Mouse (Mus musculus) kidney, postnatal 10 days (tissue): ENCODE results near the gene Ubr3.
"Not testable (repeated sequence)": the region's sequence is repeated elsewhere in the genome, so short reads cannot be mapped to it uniquely, and the experiment has no call there.

ENCODE experiments used
- DNase-seq: peaks from one replicate; pipeline ENCODE4 v3.0.0; 2021; ENCODE audit warnings: mixed read lengths

Ubr3 gene

DNA sequence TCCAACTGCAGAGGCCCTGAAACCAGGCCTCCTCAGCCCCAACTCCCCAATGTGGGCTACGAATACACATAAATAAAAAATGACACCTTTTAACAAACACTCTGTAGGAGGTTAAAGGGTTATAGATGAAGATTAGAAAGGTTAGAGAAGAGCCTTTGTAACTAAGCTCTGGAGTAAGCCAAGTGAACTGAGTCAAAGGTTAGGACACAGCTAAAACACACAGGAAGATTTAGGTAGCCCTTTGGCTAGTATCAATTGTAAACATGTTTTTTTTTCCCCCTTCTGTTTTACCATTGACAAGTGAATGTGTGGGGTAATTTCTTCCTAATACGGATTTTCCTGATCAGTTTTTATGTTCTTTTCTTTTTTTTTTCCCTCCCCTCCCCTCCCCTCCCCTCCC is 15.8 kb downstream of the Ubr3 start:
- no peak for DNase-seq

DNA sequence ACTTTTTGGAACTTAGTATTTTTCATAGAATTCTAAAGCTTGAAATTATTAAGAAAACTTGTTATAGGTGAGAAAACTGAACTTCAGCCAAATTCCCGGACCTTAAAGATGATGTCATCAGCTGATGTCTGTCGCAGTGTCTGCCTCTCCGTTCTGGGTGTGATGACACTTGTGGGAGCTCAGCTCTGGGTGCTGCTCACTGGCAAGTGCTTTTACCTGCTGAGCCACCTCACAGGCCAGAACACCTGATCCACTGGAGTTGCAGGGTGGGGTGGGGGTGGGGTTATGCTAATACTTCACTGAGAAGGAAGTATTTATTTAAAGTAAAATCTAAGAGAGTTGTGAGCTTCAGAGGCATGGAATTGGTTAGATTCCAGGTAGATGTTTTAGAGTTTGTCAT is 20.3 kb downstream of the Ubr3 start:
- DNase-seq: no peak

DNA sequence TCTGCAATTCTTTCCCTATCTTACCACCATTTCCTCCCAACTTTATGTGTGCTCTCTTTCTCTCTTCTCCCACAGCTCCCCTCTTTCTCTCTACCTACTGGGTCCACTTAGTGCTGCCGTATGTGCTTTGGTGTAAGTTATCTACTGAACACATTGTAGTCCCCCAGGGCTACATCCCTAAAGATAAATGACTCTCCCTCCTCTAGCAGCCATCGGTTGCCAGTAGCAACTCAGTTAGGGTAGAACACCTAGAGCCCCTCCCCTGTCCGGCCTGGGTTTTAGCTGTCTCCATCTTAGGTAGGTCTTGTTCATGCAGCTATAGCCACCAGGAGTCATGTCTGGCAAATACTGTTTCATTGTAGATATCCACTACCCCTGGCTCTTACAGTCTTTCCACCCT is 27.9 kb downstream of the Ubr3 start:
- DNase-seq: no peak

DNA sequence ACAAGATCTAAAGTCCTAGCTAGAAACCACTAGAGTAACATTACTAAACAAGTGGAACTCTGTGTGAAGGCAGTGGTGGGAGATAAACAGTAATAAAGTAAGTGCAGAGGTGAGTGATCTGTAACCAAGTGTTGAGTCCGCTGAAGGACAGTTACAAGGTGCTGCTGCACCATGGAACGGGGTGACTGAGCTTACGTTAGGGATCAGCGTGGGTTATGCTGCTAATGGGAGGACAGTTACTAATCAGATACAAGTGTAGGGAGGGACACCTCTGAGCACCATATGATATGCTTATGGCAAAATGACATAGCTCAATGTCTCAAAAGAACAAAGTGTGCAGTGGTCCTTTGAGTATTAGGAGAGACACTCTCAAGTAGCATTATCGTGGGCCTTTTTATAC is 39.3 kb downstream of the Ubr3 start:
- DNase-seq: no peak

DNA sequence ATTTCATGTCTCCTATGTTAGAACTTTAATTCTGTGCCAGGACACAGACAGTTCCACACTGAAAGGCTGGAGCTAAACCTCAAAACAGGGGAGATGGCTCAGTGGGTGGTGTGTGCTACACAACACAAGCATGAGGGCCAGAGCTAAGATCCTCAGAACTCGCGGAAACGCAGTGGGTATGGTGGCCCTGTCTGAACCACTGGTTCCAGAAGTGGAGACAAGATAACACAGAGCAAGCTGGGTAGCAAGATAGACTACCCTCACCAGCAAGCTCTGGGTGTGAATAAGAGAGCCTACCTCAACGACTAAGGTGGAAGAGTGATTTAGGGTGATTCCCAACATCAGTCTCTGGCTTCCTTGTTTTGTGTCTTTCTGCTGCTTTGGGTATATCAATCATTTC is 42.2 kb downstream of the Ubr3 start:
- no peak for DNase-seq

DNA sequence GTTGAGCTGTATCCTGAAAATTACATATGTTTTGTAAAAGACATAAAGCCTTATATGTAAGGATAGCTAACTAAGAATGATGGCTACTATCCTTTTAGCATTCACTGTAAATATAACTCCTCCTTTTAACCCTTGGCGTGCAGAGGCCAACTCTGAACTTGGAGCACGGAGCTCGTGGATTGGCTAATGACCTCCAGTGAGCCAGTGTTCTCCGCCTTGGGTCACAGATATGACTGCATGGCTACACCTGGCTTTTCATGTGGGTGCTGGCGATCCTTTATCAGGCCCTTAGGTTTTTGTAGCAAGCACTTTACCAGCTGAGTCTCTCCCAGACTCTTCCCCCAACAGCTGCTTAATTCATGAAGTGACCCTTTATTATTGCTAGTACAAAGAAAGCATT is 42.6 kb downstream of the Ubr3 start:
- DNase-seq: no peak

DNA sequence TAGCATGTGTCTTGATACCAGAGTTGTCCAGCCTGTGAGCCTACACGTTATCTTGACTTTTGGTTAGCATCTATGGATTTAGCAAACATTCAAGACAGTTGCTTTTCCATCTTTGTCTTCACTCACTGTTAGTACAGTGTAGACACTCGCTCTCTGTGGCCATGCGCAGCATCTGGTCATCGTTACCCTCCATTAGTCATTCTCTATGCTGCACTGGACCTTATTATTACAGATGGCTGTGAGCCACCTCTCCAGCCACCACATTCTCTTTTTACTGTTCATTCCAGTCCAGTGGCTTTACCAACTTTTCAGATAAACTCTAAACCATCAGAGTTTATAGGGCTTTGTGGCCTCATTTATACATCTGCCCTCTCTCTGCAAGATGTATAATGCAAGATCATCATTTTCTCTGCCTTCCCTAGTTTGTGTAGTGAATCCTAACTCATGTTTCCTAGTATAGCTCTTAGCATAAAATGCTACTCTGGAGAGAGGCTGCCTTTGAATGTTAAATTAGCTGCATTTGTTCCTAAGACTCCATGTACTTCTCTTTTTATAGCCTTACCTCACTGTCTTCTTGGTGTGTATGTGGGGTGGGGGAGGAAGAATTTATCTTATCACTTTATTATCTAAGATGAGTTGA is 44.5 kb downstream of the Ubr3 start:
- DNase-seq: no peak

DNA sequence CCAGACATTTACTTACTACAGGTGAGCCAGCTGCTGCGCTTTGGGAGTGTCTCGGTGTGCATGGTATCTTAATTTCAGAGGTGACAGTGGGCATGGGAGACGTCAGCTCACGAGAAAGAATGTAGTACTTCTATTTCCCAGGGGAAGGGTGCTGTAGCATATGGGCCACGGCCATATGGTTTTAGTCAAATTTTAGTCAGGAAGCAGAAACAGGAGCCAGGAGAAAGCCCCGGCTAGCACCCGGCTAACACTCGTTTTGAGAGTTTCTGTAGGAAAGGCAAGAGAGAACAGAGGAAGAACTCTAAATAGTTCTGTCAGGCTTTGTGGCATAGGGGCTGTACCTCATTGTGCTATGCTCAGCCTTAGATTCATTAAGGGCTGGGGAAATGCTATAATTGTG is 55.8 kb downstream of the Ubr3 start:
- DNase-seq: no peak

DNA sequence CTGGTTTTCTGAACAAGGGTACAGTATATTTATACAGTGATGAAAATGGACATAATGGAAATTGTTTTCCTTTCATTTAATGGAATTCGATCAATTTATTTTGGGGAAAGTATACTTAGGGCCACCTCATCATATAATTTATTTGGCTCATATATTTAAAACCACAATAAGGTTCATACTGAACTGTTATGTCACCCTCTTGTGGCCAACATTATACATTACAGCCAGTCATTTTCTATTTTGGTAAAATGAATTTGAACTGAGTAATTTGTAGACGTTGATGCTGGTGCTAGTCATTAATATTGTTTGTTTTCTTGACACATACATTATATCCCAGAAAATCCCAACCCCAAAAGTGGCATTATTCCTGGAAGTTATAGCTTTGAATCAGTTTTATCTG is 58.6 kb downstream of the Ubr3 start:
- DNase-seq: no peak

DNA sequence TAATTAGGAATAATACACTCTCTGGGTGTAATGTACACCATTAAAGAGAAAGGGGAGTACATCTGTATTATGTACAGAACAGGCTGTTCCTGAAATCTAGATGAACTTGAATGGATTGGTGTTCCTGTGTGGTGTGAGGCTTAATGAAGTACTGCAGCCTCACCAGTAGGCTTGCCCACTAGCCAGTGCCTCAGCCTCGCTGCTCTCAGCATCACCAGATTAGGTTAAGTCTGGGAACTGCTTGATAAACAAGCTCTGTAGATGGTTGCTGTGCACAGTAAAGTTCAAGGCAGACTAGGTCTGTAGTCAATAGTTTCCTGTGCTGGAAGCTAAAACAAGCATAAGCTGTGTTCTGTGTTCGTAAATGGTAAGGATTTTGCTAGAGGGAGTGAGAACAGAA is 60.6 kb downstream of the Ubr3 start:
- DNase-seq: no peak

DNA sequence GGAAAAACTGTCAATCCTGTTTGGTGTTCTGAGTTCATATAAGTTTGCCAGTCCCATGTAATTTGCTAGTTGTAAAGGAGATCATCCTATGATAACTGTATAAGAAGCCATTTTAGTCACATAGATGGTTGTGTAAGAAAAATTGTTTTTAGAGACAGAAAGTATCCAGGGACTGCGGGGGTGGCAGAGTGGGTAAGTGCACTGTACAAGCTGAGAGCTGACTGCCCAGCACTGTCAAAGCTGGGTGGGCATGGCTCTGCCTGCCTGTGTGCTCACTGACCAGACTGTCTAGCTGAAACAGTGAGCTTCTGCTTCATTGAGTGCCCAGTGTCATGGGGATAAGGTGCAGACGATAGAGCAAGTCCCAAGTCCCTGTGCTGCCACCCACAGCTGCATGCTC is 77.8 kb downstream of the Ubr3 start:
- DNase-seq: no peak

DNA sequence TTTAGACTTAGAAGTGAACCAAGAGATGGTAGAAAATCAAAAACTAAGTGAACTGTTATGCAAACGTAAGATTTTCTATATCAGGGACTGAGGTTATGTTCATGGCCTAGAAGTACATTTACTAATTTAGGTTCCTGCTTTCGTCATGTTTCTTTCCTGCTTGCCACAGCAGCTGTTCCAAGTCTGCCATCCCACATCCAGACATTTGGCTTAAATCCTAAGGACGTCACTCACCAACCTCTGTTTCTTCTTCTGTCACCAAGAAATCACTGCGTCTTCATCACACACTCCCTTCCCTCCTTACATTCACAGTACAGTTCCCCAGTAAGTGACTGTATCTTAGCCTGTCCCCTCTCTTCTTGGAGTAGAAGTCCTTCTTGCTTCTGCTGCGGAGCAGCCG is 92.2 kb downstream of the Ubr3 start:
- DNase-seq: no peak

DNA sequence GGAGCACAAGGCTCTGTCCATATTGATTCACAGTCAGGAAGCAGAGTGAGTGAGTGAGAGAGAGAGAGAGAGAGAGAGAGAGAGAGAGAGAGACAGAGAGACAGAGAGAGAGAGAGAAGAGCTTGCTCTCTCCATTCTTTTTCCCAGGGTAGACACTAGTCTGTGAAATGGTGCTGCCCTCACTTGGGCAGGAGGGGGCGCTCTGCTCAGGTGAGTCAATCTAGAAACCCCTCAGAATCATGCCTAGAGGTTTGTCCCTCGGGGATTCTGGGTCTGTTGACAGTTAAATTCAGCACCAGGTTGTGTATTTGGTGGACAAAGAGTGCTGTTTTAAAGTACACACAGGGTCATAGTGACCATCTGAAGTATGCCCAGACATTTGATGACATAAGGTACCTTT is 93.6 kb downstream of the Ubr3 start:
- no peak for DNase-seq

DNA sequence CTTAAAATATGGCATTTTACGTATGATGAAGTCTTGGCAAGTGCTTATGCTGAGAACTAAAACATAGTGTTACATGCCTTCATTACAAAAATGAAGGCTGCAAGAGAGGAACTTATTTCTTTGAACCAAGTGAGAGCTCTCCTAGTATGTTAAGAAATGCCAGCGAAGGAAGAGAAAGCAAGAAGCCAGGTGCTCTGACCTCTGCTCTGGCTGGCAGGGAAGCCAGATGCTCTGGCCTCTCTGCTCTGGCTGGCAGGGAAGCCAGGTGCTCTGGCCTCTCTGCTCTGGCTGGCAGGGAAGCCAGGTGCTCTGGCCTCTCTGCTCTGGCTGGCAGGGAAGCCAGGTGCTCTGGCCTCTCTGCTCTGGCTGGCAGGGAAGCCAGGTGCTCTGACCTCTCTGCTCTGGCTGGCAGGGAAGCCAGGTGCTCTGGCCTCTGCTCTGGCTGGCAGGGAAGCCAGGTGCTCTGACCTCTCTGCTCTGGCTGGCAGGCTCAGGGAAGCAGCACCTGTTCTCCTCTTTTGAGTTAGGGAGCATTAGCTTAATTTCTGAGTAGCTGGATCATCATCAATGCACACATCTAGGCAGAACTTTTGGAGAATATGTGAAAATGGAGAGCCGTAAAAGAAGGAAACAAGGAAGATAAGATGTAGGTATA is 97.2 kb downstream of the Ubr3 start:
- not testable (repeated sequence) for DNase-seq

DNA sequence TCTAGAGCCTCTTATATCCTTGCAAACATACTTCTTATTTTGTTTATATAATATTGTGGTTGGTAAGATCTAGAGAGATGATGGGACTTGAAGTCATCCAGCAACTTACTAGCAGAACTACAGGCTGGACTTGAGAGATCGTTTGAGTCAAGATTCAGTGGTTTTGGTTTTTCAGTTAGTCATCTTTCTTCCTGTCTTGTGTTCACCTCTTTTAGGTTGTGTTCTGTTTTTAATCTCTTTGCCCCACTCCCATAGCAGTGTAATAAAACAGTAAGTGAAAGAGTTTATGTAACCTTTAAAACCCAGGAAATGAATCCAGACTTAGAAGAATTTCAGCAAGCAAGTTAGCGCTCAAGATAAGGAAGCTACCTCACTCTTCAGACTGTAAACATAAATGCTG is 97.7 kb downstream of the Ubr3 start:
- DNase-seq: no peak

DNA sequence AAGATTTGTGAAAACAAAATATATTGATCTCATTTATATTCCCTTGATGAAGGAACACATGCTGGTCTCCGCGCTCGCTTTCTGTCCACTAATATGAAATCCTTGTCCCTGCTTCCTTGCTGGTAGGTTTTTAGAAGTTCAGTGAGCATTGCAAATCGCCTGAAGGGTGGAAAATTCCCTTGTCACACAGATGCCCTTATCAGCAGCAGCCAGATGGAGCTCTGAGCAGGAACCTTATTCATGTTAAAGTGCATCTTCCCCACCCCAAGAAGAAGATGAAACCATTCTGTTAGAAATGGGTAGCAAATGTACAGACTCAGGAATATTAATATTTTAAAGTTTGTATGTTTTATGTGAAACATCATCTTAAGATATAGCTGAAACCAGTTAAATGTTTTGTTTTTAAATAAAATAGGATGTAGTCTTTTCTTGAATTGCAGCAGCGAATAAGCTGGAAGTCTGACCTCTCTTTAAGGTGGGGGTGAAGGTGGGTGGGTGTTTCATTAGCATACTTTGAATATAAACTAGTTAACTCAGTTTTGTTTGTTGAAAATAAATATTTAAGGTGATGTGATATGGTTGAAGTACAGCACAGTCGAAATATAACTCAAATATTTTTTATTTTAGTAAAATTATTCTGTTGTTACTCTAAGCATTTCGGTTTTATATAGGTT is 102.2 kb downstream of the Ubr3 start:
- DNase-seq: no peak

DNA sequence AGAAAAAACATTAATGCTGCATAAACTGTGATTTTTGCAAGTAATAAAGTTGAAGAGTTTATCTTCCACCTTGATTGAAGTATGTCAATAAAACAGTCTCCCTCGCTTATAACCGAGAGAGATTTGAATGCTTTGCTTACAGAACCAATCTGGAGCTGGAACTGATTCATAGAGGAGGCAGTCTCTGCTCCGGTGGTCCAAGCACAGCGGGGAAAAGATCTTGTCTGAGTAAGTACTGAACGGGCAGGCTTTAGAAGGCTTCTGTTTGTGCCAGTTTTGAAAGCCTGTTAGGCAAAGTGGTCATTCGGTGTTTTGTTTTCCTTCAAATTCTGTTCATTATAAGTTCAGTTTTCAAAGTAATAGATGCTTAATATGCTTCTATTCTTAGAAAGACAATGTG is 103.3 kb downstream of the Ubr3 start:
- DNase-seq: no peak

DNA sequence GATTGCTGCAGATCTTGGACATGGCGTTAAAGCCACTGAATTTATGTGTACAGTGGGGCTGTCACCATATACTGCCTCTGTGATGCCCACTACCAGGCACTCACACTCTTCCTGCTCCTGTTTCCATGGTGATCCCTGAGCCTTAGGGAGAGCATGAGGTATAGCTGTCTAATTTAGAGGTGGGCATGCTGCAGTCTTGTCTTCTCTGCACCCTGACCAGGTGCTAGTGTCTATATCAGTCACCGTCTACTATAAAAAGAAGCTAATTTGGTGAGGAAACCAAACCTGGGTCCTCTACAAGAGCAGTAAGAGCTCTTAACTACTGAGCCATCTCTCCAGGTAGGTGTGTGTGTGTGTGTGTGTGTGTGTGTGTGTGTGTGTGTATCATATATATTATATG is 109.4 kb downstream of the Ubr3 start:
- no peak for DNase-seq

DNA sequence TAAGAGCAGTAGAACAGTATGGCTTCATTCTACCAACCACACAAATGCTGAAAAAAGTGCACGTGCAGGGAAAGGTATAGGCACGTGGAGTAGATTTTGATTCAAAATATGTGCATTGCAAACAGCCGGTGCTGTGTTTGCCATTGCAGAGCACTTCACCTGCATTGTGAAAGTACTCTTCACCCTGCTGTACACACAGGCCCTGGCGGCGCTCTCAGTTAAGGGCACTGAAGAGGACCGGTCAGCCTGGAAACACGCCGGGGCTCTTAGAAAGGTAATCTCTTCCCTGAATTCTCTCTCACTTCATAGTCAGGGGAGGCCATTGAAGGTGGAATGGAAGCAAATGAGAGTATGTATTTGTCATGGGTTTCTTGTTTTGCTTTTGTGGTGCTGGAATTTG is 115.9 kb downstream of the Ubr3 start:
- DNase-seq: no peak

DNA sequence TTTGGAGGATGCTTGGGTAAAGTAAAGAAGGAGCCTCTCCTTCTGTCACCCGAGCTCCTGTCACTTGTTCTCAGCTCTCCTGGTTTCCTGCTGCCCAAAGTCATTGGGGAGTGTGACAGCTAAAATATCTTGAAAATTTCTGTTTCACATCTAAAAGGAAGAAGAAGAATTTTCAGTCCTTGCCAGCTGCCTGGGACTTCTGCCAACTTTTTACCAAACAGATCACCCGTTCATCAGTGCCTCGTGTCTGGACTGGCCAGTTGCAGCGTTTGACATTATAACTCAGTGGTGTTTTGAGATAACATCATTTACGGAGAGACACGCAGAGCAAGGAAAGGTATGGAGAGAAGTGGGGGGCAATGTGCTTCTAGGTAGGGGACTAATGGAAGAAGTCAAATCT is 121.2 kb downstream of the Ubr3 start:
- DNase-seq: peak; percentile 20

DNA sequence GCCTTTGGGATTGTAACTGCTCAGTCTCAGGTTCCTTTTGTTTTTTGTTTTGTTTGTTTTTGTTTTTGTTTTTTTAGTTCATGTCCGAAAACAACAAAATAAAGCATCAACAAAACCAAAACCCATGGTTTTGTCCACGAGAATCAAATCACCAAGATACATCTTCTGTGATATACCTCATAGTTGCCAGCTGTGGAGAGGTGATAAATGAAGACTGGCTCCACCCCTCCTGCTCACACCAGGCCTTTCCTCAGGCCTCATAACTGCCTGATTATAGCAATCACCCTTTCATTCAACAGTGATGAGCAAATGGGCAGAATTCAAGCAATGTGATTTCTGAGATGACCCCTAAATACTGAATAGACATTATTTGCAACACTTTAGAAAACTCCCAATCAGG is 127.4 kb downstream of the Ubr3 start:
- no peak for DNase-seq

DNA sequence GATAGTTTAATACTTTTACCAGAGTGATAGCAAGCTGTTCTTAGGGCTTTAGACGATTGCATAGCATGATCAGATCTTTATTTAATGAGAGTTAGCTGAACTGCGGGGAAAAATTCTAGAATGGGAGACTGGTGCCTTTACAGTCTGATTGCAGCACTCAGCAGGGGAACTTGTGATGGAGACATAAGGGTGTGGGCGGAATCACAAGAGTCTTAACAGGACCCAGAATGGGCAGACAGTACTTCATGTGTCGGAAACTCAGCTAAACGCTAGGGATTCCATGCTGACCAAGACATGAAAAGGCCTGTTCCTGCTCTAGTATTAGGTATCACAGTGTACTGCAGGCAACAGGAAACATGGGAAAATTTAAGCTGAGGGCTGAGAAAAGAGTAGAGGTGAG is 128.7 kb downstream of the Ubr3 start:
- no peak for DNase-seq

DNA sequence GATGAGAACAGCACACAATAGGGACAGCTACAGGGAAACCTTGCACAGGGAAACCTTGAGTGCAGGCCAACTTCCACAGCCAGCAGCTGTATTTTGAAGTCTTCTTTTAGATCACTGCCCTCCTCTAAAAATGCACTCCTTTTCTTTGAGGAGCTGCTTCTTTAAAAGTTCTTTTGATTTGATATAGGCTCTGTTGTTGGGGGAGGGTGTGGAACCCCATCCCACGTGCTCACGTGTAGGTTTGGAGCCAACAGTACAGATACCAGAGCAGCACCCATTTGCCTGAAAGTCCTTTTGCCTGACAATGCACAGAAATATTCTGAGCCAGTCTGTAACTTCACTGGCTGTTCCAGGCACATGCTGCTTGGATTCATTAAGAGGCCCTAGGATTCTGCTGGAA is 134.4 kb downstream of the Ubr3 start:
- no peak for DNase-seq

DNA sequence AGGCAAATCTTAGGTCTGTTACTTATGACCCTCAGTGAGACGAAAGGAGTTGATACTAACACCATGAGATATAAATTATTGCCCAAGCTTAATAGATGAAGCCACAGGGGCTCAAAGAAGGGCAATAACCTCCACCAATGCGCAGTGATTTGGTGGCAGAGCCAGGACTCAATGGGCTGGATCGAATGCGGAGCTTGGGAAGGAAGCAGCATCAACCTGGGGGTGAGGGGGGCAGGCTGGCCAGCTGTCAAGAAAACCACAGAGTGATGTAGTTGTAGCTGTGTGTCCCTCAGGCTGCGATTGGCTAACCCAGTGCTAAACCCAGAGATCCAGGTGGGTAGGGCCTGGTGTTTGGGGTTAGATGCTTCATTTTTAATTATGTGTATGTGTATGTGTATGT is 137.8 kb downstream of the Ubr3 start:
- DNase-seq: no peak

DNA sequence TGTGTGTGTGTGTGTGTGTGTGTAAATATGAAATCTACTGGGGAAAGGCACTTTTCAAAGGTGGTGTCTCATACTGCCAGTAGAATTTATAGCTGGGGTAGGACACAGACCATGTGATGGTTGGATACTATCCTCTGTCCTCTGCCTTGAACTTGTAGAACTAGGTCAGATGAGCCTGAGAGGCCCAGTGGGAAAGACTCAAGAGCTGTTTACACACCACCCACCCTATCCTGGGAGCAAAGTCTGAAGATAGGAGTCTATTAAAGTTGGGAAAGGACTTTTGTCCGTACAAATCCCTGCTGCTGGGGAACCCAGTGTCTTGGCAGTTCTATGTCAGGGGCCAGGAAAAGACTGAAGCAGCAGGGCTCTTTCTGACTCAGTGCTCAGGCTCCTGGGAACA is 138.3 kb downstream of the Ubr3 start:
- no peak for DNase-seq
